Mouse (Mus musculus): ENCODE data around the gene Kat6b.

Kat6b gene

DNA sequence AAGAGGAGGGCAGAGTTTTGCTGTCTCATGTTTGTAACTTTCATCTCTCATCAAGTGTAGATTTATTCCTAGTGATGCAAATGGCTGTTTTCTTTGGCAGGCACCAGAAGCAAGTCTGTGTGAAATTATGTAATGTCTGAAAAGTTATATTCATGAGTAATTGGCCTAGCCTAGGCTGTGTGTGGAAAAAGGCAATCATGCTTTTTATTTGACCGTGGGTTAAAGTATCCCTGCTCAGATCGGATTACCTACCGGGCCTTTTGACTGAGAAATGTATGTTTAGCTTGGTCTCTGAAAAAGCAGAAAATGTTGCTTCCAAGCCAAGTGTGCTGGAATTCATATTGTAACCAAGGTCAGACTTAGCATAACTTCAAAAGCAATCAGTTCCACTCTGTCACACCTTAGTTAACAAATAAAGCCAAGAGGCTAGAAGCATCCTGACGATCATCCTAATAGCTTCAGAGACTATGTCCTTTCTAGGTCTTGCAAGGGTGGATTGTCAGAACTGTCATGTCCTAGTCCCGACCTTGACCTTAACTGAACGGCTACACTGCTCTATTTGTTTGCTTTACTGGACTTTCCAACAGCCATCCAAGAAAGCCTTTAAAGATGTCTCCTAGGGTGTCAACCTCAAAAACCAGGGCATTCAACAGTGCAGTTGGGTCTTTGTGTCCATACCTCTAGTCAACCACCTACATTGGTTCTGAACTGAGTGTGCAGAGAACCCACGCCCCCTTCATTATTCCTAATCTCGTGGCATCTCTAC, 111.9 kb downstream of the Kat6b start:
- no peak for DNase-seq (ENCODE audit: low read depth)

DNA sequence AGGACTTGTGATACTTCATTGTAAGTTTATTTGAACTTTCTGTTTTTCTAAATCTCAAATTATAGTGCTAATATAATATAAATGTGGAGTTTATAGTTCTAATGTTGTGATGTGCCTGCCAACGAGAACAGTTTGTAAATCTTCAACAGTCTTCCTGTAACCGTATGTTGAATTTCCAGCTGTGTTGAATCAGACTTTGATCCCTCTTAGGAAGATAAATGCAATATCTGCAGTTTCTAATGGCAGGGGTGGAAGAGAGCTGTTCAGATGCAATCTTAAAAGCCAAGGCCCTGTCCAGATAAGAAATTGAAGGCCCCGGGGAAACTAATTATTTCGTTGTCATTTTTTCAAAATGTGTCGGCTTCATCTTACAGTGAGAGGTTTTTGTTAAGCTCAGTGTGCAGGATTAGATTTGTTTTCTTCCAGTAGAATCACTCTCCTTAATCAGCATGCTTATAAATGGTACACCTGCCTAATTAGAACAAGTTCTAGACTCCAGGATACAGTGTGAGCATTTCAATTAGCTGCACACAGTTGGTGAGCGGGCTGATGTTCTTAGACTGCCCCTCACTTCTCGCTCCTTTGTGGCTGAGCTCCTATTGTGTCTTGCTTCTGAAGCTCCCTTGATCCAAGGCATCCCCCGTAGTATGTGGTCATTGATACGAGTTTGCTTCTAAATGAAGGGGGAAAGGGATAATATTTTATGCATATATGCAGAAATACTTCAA, 118.4 kb downstream of the Kat6b start:
- DNase-seq (ENCODE audit: low read depth), result no peak

- no peak for DNase-seq (ENCODE audit: low read depth)
Observed at GRCm38 (mm10) chr14:21600174-21600566, 118.9 kb downstream of the Kat6b start.

- peak; percentile 41 for DNase-seq (ENCODE audit: low read depth)
Observed at GRCm38 (mm10) chr14:21600628-21601027, 119.4 kb downstream of the Kat6b start.

DNA sequence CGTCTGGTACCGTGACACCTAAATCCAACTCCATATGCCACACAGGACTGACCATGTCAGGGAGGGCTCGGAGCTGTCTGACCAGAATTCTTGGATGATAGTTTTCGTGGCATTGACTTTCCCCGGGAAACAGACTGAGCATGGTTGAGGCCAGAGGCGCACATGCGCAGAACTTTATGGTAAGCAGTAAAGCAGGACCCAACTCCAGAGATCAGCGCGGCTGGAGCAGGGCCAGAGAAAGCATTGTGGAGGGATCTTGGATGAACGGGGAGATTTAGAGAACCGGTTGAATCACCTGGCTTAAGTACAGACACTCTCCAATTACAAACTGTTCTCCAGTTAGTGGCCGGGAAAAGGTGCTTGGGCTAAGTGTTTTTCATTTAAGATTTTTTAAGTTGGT, 120.9 kb downstream of the Kat6b start:
- DNase-seq (ENCODE audit: low read depth), result no peak

DNA sequence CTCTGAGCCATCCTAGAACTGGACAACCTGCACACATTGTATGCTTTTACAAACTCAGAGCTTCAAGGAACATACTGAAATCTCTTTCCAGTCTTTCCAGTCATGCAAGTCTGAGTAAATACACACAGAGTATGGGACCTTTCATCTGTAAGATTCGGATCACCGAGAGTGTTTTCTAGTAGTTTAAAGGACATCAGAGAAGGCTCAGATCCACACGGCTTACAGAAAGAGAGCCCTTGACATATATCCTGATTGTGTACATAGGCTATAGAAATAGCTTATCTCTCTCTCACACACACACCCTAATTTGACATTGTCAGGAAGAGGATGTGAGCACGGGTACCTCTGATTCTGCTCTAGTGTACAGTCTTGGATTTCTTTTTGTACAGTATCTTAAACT, 121.7 kb downstream of the Kat6b start:
- DNase-seq (ENCODE audit: low read depth), result peak; percentile 69

GRCm38 (mm10) chr14:21607686-21608085, 126.5 kb downstream of the Kat6b start:
- no peak for DNase-seq (ENCODE audit: low read depth)

DNA sequence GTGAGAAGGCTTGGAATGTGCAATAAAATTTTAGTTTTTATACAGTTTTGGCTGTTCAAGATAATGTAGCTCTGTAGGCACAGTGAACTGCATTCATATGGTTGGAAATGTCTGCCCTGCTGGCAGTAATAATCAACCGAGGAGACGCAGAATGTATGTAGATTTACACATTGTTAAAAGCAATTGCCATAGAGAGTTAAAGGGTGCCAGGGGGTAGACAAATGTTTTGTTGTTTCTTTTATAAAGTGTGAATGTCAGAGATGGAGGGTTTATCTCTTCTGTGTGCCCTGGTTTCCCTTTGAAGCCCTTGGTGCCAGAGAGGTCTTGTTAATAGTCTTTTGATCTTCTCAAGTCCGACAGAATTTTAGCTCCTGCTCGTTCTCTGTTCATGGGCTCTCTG, 127.7 kb downstream of the Kat6b start:
- DNase-seq (ENCODE audit: low read depth), result no peak

DNA sequence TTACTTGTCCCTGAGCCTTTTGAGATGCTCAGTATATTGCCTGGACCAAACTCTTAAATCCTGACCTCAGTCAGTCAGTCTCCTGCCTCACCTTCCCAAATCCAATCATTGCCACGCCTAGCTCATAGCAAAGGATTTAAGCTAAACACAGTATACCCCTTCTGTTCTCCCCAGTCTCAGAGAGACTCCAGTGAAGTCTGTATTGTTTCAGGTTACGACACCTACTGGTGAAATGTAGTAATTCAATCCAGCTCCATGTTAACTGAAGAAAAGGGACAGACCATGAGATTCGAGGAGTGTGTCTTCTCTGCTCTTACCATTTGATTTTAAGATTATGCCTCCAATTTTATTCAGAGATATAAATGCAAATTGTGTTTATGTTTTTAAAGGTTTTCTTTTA, 129.0 kb downstream of the Kat6b start:
- peak; percentile 77 for DNase-seq (ENCODE audit: low read depth)

GRCm38 (mm10) chr14:21613031-21613430, 131.8 kb downstream of the Kat6b start:
- peak; percentile 45 for DNase-seq (ENCODE audit: low read depth)

DNA sequence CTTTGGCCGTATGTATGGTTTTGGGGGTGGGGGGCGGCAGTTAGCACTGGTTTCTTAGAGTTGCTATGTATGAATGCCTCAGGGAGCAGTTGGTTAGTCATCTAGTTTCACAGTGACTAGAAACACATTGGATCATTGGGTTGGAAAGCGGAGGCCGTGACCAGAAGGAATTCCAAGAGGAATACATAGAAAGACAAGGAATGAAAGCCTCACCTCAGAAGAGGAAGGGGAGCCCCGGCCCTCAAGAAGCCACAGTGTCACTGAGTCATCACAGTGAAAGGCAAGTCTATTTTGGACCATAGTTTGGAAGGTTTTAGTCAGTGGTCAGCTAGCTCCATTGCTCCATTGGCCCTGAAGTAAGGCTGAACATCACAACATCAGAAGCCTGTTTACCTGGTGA, 132.9 kb downstream of the Kat6b start:
- peak; percentile 39 for DNase-seq (ENCODE audit: low read depth)

- DNase-seq (ENCODE audit: low read depth), result no peak
Observed at GRCm38 (mm10) chr14:21615853-21616252, 134.6 kb downstream of the Kat6b start.

- no peak for DNase-seq (ENCODE audit: low read depth)
Observed at GRCm38 (mm10) chr14:21617221-21617980, 136.2 kb downstream of the Kat6b start.

DNA sequence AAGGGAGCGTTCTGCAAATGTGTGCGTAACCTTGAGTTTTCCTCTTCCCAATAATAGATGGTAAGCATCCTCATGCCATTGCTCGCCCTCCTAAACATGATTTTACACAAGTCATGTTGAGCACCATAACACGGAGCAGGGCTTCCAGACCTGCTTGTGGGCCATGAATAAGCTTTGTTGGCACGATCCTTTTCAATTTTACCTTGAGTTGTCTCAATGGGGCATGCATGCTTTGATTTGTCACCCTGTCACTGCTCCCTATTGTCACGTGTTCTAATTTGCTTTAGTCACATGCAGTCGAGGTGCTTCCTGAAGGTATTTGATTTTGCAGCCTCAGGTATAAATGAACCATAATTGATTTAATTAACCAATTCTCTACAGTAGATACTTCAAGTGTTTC, 138.7 kb downstream of the Kat6b start:
- DNase-seq (ENCODE audit: low read depth), result no peak

GRCm38 (mm10) chr14:21625946-21626345, 144.7 kb downstream of the Kat6b start:
- DNase-seq (ENCODE audit: low read depth), result no peak

GRCm38 (mm10) chr14:21631665-21632200, 150.5 kb downstream of the Kat6b start:
- no peak for DNase-seq (ENCODE audit: low read depth)

- peak; percentile 59 for DNase-seq (ENCODE audit: low read depth)
Observed at GRCm38 (mm10) chr14:21636548-21636947, 155.3 kb downstream of the Kat6b start.

DNA sequence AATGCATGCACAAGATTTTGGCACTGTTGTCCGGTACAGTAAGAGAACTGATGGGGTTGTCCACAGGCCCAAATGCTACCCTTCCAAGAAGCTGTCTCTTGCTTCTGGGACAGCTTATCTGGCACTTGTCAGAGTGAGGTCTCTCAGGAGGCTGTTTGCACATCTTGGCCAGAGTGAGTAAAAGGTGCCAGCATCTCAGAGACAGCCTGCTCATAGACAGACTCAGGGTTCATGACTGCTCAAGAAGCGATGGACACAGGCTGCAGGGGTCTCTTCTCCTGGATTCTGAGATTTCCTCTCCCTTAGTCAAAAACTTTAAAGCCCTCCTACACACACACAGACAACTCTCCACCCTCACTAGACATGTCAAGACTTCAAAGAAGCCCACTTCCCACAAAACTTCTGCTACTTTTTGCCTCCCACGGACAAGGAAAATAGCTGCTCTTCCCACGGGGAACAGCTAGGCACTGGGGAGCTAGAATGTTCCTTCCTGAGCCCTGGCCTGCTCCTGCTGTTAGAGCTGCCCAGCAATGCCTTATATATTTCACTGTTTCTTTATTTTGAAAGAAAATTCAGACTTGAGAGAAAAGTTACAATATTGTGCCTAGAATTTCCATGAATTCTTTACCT, 159.7 kb downstream of the Kat6b start:
- DNase-seq (ENCODE audit: low read depth), result no peak

DNA sequence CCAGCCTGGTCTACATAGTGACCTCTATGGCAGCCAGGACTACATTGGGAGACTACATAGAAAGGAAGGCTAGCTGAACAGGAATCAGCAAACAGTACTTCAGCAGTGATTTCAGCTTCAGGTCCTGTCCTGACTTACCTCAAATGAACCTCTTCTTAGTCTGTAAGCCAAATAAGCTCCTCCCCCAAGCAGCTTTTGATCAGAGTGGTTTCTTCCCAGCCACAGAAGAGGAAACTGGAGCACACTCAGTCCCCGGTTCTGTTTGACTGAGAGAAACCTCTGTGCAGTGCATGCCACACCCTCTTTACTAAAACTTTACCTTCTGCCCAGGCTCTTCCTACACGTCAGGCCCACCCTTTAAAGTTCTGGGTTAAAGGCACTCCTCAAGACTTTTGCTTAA, 172.6 kb downstream of the Kat6b start:
- DNase-seq (ENCODE audit: low read depth), result peak; percentile 86

DNA sequence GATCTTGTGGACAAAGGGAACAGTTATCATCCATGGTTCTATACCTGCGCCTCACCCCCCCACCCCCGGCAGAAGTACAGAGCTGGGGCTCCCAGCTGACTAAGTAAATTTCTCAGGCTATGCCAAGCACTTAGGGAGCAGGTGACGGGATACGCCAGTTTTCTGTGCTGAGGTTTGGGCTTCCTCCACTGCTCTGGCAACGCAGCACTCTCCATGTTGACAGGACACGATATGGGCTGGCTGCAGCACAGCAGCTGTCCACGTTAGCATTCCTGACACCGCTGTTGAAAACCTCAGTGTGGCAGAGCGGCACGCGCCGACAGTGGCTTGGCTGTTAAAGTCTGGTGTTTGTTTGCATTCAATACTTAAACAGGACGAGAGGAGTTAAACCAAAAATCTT, 177.9 kb downstream of the Kat6b start:
- DNase-seq (ENCODE audit: low read depth), result no peak

DNA sequence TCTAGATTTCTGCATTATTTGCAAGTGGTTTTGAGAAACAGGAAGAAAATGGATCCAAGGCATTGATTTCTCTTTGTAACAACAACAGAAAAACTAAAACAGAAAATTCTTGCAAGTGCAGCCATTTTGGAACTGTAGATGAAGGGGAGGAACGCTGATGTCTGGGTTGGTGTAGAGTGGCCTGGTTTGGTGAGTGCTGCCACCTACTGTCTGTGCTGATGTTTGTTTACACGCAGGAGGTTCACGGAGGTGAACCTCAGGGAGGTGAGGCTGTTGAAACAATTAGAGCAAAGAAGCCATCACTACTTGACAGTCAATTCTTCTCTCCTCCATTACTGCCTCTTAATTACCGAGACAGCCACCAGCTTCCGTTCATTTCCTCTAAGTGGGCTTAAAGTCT, 178.4 kb downstream of the Kat6b start:
- DNase-seq (ENCODE audit: low read depth), result peak; percentile 77
